Mouse (Mus musculus) cerebellum, adult 8-10 months (tissue): Measurements from ENCODE around the gene Ttc39a.
A peak's percentile ranks its signal among the peaks of the same experiment; 100 is the strongest.

Experiments used
- DNase-seq: peaks from one replicate; pipeline ENCODE4 v3.0.0; 2022

Ttc39a gene

GRCm38 (mm10) chr4:109421608-109422007 is 15.2 kb downstream of the Ttc39a start:
- DNase-seq = no peak

GRCm38 (mm10) chr4:109422436-109422835 is 16.0 kb downstream of the Ttc39a start:
- no peak for DNase-seq

- DNase-seq = no peak
Observed at GRCm38 (mm10) chr4:109423438-109423837, 17.0 kb downstream of the Ttc39a start.

GRCm38 (mm10) chr4:109427058-109427457 is 20.6 kb downstream of the Ttc39a start:
- DNase-seq = no peak

- DNase-seq = no peak
Observed at GRCm38 (mm10) chr4:109430250-109430649, 23.8 kb downstream of the Ttc39a start.

GRCm38 (mm10) chr4:109430854-109431253 is 24.4 kb downstream of the Ttc39a start:
- DNase-seq = peak; percentile 54

GRCm38 (mm10) chr4:109432668-109433375 is 26.4 kb downstream of the Ttc39a start:
- no peak for DNase-seq

GRCm38 (mm10) chr4:109433641-109434040 is 27.2 kb downstream of the Ttc39a start:
- no peak for DNase-seq

GRCm38 (mm10) chr4:109434256-109434655 is 27.8 kb downstream of the Ttc39a start:
- no peak for DNase-seq

GRCm38 (mm10) chr4:109437913-109438878 is 31.8 kb downstream of the Ttc39a start:
- peak; percentile 59 for DNase-seq

GRCm38 (mm10) chr4:109439101-109439500 is 32.7 kb downstream of the Ttc39a start:
- DNase-seq = no peak

- no peak for DNase-seq
Observed at GRCm38 (mm10) chr4:109439825-109440248, 33.4 kb downstream of the Ttc39a start.

- no peak for DNase-seq
Observed at GRCm38 (mm10) chr4:109440381-109440780, 34.0 kb downstream of the Ttc39a start.

- DNase-seq = no peak
Observed at GRCm38 (mm10) chr4:109441000-109441399, 34.6 kb downstream of the Ttc39a start.

GRCm38 (mm10) chr4:109442126-109442525 is 35.7 kb downstream of the Ttc39a start:
- DNase-seq = no peak

GRCm38 (mm10) chr4:109442649-109443048 is 36.2 kb downstream of the Ttc39a start:
- DNase-seq = peak; percentile 64

GRCm38 (mm10) chr4:109444471-109444870 is 38.0 kb downstream of the Ttc39a start:
- DNase-seq = no peak

GRCm38 (mm10) chr4:109444951-109445350 is 38.5 kb downstream of the Ttc39a start:
- no peak for DNase-seq

- no peak for DNase-seq
Observed at GRCm38 (mm10) chr4:109445397-109445796, 39.0 kb downstream of the Ttc39a start.

GRCm38 (mm10) chr4:109445956-109446355 is 39.5 kb downstream of the Ttc39a start:
- DNase-seq = no peak

GRCm38 (mm10) chr4:109448531-109448930 is 42.1 kb downstream of the Ttc39a start:
- DNase-seq = no peak

GRCm38 (mm10) chr4:109456821-109457220 is 50.4 kb downstream of the Ttc39a start:
- DNase-seq = no peak

GRCm38 (mm10) chr4:109460421-109461179 is 54.2 kb downstream of the Ttc39a start:
- DNase-seq = no peak
